Mouse (Mus musculus): ENCODE measurements around the gene Rsrc2. TPM values are rescaled to one million over a fixed set of nuclear protein-coding genes. Genes with fewer than 3 reads are reported as not detected.

The Rsrc2 gene
- polyA plus RNA-seq (2014; fragmentation: Illumina TruSeq; extraction: RNeasy Lipid Tissue Mini Kit (QIAGEN cat#74804); ENCODE audit: low read depth, low replicate concordance): 76.0 TPM

DNA sequence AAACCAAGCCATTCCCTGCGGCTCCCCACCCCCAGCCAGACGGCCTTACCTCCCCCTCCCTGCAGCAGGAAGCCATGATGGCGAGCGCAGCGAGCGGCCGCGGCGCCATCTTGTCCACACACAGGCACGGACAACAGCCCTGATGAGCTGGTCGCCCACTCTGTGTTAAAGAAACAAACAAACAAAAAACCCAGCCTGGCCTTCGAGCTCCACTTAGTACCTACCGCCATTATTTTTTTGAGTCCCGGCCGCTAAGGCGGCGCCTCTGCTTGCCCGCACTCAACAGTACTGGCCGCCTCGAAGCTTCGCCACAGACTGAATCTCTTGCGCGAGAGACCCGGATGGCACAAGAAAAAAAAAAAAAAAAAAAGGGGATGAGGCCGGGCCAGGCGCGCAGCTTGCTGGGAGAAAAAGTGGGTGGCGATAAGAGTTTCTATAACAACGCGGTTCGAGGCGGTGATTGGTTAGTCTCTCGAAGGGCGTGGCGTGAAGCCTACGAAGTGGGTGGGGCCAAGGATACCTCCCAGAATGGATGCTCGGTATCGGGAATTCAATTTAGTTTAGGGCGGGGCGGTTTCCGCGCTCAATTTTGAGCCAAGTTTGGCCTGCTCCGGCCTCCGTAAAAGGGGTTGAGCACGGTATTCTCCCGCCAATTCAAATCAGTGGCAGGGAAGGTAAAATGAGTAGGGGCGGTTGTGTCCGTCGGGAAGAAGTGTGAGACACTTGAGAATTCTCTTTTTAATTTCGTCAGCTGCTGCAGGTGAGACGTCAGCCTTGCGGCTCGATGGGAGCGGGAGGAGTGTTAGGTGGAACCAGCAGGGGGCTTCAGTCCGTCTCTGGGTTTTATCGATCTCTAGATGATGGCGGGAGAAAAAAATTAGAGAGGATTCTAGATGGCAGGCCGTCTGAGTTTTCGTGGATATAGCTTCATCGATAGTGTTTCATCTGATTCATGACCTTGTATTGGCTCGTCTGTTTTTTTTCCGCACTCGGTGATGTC lies at the start of gene Rsrc2, which contains the start of gene Kntc1:
Rsrc2 (minus strand) TSS at position 350 of the 1,000 bp plus-strand sequence.
Kntc1 (plus strand) TSS at position 652 of the 1,000 bp plus-strand sequence.

DNA sequence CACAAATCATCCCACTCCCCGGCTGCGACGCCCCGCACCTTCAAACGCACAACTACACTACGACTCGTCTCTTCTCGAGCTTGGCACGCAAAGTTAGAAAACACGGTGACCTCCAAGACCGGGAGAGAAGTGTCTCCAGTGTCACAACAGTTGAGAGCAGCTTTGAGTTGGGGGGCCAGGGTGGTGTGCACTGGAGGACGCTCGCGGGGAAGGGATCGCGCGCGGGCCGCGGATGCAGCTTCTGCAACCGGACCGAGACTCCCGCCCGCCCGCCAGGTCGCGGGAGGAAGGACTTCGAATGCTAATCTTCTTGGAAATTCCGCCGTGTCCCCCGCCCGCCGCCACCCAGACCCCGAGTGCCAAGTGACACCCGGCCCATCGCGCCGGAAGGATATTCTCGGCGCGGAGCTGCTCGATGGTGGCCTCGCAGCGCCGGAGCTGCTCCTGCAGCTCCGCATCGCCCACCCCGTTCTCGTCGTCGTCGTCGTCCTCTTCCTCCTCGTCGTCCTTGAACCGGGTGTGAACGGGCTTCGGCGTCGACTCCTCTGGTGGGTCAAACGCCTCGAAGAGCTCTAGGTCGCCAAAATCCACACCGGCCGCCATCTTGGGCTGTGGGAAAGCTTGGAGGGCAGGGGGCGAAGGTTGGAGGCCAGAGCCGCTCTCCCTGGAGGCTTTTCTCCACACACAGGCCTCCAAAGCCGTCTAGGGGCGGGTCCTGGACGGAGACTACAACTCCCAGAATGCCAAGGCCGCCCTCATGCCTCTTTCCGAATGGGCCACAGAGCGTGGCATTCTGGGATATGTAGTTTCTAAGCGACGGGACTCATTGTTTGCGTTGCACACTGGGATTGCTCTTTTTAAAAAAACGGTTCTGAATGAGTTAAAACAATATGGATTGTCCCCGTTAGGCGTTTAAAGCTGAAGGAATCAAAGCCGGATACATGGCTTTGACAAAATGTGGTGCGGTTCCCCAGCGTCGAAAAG lies 28.6 kb downstream of the Rsrc2 start, which contains the start of gene Zcchc8:
Zcchc8 (minus strand) TSS at position 773 of the 984 bp plus-strand sequence.

DNA sequence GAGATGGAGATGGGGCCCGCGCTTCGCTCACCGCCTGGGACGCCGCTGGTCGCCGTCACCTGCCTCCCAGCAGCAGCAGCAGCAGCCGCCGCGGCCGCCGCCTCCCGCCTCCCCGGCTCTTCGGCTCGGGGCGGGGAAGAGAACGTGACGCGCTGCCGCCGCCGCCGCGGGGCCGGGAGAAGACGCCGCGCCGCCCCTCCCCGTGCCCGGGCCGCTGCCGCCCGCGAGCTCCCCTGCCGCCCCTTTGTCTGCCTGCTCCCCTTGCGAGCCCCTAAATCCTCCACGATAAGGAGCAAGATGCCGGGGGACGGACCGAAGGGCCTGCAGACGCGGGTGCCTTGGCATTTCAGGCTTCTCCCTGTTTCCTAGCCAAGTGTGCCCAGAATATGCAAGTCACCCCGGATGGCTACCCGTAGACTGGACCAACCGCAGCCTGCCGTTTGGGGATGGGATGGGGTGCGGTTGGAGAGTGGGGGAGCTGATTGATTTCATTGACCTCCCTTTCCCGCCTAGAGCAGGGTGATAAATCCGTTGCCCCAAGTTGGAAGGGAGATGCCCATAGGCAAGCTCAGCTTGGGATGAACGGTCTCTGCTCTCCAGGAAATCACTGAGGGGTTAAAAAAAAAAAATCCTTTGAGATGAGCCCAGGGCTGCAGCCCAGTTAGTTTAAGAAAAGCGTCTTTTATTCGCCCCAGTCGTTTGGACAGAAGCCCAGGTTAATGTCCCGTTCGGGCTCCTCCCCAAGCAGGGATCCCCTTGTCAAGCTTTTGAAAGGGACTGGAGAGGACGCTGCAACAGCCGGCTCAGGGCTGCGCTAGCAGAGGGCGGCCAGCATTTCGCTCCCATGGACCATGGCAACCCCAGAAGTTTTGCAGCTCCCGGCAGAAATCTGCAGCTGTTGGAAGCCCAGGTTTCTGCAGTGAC lies 64.7 kb downstream of the Rsrc2 start, which contains the start of gene Clip1:
Clip1 (minus strand) TSS at position 398 of the 924 bp plus-strand sequence.

Other genes starting within 250 kb of the Rsrc2 start
- gene B3gnt4, start 239.0 kb downstream of the Rsrc2 start, polyA plus RNA-seq (2014; fragmentation: Illumina TruSeq; extraction: RNeasy Lipid Tissue Mini Kit (QIAGEN cat#74804); ENCODE audit: low read depth, low replicate concordance): not detected
- 101 TPM for gene Diablo, start 225.2 kb downstream of the Rsrc2 start, polyA plus RNA-seq (2014; fragmentation: Illumina TruSeq; extraction: RNeasy Lipid Tissue Mini Kit (QIAGEN cat#74804); ENCODE audit: low read depth, low replicate concordance)
- gene Gm49027, start 223.9 kb downstream of the Rsrc2 start, polyA plus RNA-seq (2014; fragmentation: Illumina TruSeq; extraction: RNeasy Lipid Tissue Mini Kit (QIAGEN cat#74804); ENCODE audit: low read depth, low replicate concordance): not detected
- gene Vps33a, start 176.4 kb downstream of the Rsrc2 start, polyA plus RNA-seq (2014; fragmentation: Illumina TruSeq; extraction: RNeasy Lipid Tissue Mini Kit (QIAGEN cat#74804); ENCODE audit: low read depth, low replicate concordance): 24.9 TPM
- 192 TPM for gene Clip1, start 64.8 kb downstream of the Rsrc2 start, polyA plus RNA-seq (2014; fragmentation: Illumina TruSeq; extraction: RNeasy Lipid Tissue Mini Kit (QIAGEN cat#74804); ENCODE audit: low read depth, low replicate concordance)
- gene Zcchc8, start 28.3 kb downstream of the Rsrc2 start, polyA plus RNA-seq (2014; fragmentation: Illumina TruSeq; extraction: RNeasy Lipid Tissue Mini Kit (QIAGEN cat#74804); ENCODE audit: low read depth, low replicate concordance): 28.3 TPM
- not detected for gene Kntc1, start 302 bp upstream of the Rsrc2 start, polyA plus RNA-seq (2014; fragmentation: Illumina TruSeq; extraction: RNeasy Lipid Tissue Mini Kit (QIAGEN cat#74804); ENCODE audit: low read depth, low replicate concordance)
- not detected for gene Hcar2, start 116.1 kb upstream of the Rsrc2 start, polyA plus RNA-seq (2014; fragmentation: Illumina TruSeq; extraction: RNeasy Lipid Tissue Mini Kit (QIAGEN cat#74804); ENCODE audit: low read depth, low replicate concordance)
- gene Hcar1, start 130.6 kb upstream of the Rsrc2 start, polyA plus RNA-seq (2014; fragmentation: Illumina TruSeq; extraction: RNeasy Lipid Tissue Mini Kit (QIAGEN cat#74804); ENCODE audit: low read depth, low replicate concordance): 0.34 TPM
- gene Denr, start 157.8 kb upstream of the Rsrc2 start, polyA plus RNA-seq (2014; fragmentation: Illumina TruSeq; extraction: RNeasy Lipid Tissue Mini Kit (QIAGEN cat#74804); ENCODE audit: low read depth, low replicate concordance): 58.8 TPM
- 1.0 TPM for gene Gm43518, start 178.0 kb upstream of the Rsrc2 start, polyA plus RNA-seq (2014; fragmentation: Illumina TruSeq; extraction: RNeasy Lipid Tissue Mini Kit (QIAGEN cat#74804); ENCODE audit: low read depth, low replicate concordance)
- 5.4 TPM for gene Ccdc62, start 181.3 kb upstream of the Rsrc2 start, polyA plus RNA-seq (2014; fragmentation: Illumina TruSeq; extraction: RNeasy Lipid Tissue Mini Kit (QIAGEN cat#74804); ENCODE audit: low read depth, low replicate concordance)
- 11.0 TPM for gene Hip1r, start 224.2 kb upstream of the Rsrc2 start, polyA plus RNA-seq (2014; fragmentation: Illumina TruSeq; extraction: RNeasy Lipid Tissue Mini Kit (QIAGEN cat#74804); ENCODE audit: low read depth, low replicate concordance)